Mouse (Mus musculus): ENCODE measurements at regions not wholly inside any gene's neighbourhood (a gene's known extent, or its start where the extent isn't known, plus 50 kb on each side); places are given as distances from the start of the nearest gene placed in this dataset.

DNA sequence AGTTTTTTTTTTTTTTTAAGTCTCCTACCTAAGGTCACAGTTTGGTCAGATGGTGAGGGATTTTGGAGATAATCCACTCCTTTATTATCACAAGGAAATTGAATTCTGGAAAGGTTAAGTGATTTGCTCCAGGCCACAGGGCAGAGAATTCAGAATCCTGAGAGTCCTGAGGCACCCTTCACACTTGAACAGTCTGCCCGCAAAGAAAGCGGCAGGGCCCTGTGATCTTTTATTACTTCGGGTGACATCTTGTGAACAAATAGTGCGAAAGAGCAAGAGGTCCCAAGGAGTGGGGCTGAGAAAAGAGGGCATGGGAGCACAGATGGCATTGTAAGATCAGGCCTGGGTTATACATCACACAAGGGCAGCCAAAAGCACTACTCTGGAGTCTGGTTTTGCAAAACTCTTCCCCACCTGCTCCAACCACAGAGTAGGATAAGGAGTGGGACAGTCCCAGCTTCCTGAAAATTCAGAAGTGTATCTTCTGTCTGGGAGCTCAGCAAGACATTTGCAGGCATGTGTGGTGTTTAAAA is 150.5 kb upstream of the Wdr11 start:
- DNase-seq (ENCODE audit: low spot score), result no peak

DNA sequence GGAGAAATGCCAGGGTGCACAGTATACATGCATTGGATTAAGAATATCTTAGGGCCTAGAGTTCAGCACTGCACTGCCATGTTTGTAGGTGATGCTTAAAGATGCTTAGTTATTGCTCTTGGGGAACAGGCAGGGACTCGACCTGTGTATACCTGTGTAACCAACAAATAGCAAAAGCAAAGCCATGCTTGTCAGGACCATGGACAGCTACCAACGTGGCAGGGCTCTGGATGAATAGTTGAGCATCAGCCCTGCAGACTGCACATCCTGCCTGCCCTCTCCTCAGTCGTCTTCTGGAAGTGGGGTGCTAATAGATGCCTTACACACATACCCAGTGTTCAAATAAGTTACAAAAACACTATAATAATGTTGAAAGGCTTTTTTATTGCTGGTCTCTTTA is 122.2 kb upstream of the Wdr11 start:
- DNase-seq (ENCODE audit: low spot score), result peak; percentile 27

DNA sequence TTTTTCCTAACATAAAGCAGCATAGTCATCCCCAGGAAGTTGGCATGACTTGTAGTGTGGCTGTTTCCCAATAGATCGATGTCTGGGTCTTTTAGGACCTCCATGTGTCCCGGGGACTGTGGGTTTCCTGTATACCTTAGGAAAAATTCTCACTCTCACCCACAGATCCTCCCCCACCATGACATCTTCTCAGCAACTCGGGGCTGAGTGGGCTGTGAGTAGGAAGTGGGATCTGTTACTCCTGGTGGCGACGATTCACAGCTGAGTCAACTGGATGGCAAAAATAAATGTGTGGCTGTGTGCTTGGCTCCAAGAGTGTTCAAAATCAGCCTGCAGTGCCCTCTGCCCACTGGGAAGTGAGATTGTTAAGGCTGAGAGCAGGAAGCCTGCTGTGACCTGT is 107.9 kb upstream of the Wdr11 start:
- no peak for DNase-seq (ENCODE audit: low spot score)

DNA sequence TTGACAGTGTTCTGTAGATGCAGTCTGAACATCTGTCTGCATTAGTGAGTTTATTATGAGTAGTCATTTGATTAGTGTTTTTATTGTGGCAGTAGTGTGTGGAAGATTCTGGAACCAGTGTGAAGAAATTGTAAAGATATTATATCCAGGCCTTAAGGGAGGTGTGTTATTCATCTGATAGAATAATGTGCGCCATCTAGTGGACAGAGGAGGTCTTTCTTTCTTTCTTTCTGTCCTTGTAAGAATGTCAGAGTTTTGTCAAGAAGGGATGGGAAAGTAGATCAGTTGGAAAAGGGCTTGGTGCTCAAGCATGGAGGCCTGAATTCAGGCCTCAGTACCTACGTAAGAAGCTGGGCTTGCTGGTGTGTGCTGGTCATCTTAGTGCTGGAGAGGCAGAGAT is 84.8 kb upstream of the Wdr11 start:
- DNase-seq (ENCODE audit: low spot score), result no peak

DNA sequence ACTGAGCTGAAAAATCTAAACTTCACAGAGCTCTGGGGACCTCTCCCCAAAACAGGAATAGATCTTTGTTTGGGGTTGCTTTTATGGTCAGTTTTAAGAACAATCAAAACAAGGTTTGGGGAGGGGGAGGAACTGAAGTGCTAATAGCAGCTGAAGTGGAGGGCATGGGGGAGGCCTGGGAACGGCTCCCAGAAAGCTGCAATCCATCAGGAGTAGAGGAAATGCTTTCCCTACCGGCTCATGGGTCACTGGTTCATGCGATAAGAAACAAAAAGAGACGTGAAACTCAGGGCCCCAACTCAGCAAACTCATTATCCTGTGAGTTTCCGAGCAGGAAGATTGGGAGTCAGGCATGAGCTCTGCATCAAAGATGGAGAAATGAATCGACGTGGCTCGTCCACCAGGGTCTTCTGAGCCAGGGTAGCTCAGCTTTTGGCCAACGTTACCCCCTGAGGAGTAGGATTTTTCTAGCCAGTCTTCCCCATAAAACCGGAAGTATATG is 82.0 kb upstream of the Wdr11 start:
- DNase-seq (ENCODE audit: low spot score), result no peak

DNA sequence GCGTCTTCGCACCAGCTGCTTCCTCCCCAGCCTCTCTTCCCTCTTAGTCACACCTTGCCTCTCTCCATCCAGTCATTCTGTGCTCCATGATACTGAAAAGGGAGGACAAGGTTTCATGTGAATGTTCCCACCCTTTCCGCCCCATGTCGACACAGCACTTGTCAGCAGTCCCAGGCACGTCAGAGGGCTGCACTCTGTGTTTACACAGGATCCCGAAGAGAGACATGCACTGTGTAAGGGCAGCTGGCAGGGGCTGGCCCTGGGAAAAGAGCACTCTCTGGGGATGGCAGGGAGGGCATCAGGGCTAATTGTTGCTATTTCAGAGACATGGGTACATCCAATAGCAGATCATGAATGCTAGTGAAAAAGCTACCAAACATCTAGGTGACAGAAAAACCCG is 77.0 kb upstream of the Wdr11 start:
- DNase-seq (ENCODE audit: low spot score), result no peak

DNA sequence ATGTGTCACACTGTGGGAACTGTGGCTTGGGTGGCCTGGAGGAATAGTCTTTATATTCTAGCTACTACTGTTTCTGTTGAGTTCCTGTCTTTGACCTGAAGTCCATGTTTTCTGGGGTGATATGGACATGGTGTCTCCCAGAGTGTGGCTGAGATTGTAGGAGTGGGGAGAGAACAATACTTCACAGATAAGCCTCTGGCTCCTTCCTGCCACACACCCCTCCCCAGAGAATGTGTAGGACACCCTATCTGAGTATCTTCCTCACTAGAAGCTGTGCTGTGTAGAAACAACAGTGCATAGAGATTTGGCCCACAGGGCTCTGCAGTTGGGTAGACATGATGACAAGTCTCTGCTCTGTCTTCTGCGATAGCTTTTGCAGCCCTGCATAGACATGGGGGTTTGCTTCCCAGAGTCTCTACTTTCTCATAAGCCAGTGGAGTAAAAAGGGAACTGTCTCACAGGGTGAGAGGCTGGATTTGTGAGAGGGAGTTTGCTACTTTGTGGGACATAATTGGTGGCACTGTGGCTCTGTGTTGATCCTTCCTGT is 67.2 kb upstream of the Wdr11 start:
- no peak for DNase-seq (ENCODE audit: low spot score)

DNA sequence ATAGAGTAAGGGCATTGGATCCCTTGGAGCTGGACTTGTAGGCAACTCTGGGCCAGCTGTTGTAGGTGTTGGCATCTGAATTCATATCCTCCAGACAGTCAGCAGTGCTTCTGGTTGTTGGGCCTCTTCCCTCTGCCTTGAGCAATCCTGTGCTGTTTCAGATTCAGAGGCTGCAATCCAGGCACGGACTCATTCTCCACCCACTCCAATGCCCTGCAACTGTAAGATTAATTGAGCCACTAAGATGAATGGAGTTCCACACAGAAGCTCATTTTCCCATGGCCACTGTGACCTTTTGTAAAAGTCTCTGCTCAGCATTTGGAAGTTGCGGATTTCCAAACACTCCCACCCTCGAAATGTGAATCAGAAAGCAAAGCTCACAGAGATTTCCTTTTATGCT is 65.7 kb upstream of the Wdr11 start:
- no peak for DNase-seq (ENCODE audit: low spot score)

DNA sequence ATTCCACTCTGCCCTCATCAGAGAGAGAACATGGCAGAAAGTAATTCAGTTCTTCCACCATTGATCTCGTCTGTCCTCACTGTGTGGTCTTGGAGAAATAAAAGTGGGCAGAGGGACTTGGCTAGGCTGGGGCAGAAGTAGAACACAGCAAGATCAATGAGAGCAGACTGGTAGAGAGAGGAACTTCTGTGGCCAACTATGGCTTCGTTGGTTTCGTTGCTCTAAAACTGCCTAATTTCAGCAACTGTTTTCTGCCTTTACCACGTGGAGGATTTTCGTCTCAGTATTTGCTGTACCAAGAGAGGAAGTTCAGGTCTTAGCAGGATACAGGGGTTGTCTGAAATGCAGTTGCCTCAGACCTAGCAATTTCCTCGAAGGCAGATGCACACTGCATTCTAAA is 63.4 kb upstream of the Wdr11 start:
- no peak for DNase-seq (ENCODE audit: low spot score)

DNA sequence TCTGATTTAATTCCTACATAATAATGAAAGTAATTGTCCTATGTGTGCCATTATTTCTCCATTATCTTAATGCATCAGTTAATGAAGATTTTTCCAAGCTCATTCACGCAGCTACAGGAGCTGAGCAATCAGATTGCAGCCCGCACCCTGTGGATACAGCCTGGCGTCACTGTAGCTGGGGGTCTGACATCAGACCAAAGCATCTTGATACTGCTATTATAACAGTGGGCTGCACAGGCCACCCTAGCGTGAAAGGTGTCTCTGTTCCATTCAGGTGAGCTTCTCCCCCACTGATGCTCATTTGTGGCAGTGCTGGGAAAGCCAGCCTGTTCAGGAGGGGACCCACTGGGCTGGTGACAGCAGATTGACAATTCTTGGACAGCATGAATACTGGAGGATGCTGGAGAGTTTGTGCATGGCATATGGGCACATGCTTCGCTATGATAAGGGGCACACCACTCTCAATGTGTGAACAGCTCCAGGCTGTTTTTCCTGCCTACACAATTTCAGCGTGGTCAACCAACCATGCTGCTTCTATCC is 58.2 kb upstream of the Wdr11 start:
- DNase-seq (ENCODE audit: low spot score), result no peak
